Mouse (Mus musculus): Measurements from ENCODE around the gene Bub1b. TPM values are rescaled to one million over a fixed set of nuclear protein-coding genes. Genes with fewer than 3 reads are reported as not detected.

Bub1b gene
- polyA plus RNA-seq, 1 experiment from 2014 or later: 92.1 TPM

DNA sequence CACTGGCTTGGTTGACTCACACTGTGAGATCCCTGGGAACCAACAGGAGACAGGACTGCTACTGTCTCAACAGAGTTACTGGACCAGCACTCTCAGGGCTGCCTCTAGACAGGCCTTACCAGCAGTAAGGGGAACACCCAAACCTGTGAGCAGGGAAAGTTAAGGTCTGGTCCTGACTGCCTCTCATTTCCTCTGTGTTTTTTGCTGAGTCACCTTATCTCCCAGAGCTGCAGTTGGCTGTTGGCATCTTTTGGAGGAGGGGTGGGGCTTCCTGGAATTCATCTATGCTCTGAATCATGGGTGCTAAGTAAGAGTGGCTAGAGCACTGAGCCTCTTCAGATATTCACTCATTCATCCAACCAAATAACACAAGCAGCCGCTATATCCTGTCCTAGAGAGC lies 61.1 kb downstream of the Bub1b start:
- Histone ChIP-seq H3K9ac (replicated peaks) (no peak overlapping the region), H3K4me1 (peaks cover 36% of the 10 kb centered on the region), H3K27ac (replicated peaks) (peak overlapping the region; percentile 61; the same call in 1 of the 2 replicates), H3K9me3 (no peaks in the 10 kb centered on the region), H3K36me3 (no peaks in the 10 kb centered on the region), H3K27me3 (peaks cover 26% of the 10 kb centered on the region), H3K4me2 (replicated peaks) (no peak overlapping the region), H3K4me3 (no peak overlapping the region)
- no peak for ATAC-seq (ENCODE audit: low FRiP score, low read depth)
- 76% methylated on average over 1 of the region's 1 CpGs for WGBS

- no peaks in the 10 kb centered on the region for H3K9me3 ChIP-seq
- no peak for ATAC-seq (ENCODE audit: low FRiP score, low read depth)
- peak overlapping the region; percentile 29; the same call in 1 of the 2 replicates for H3K4me3 ChIP-seq
- no peak overlapping the region for H3K9ac ChIP-seq (replicated peaks)
- no peaks in the 10 kb centered on the region for H3K36me3 ChIP-seq
- peaks cover 33% of the 10 kb centered on the region for H3K4me1 ChIP-seq
- WGBS: 88% methylated on average over 12 of the region's 12 CpGs
- H3K27ac ChIP-seq (replicated peaks): peak overlapping the region; percentile 61; the same call in 1 of the 2 replicates
- peak overlapping the region; percentile 51 for H3K4me2 ChIP-seq (replicated peaks)
- peaks cover 30% of the 10 kb centered on the region for H3K27me3 ChIP-seq
These were observed 61.5 kb downstream of the Bub1b start for GRCm38 (mm10) chr2:118659493-118659892.

GRCm38 (mm10) chr2:118659998-118660452 lies 62.0 kb downstream of the Bub1b start:
- Histone ChIP-seq H3K27ac (replicated peaks) (peak overlapping the region; percentile 61; the same call in 1 of the 2 replicates), H3K9ac (replicated peaks) (no peak overlapping the region; the same call in 1 of the 2 replicates), H3K4me2 (replicated peaks) (peak overlapping the region; percentile 51), H3K4me1 (peaks cover 33% of the 10 kb centered on the region), H3K9me3 (no peaks in the 10 kb centered on the region), H3K4me3 (peak overlapping the region; percentile 29), H3K27me3 (peaks cover 33% of the 10 kb centered on the region), H3K36me3 (no peaks in the 10 kb centered on the region)
- WGBS: 1% methylated on average over 4 of the region's 4 CpGs
- ATAC-seq (ENCODE audit: low FRiP score, low read depth): peak; percentile 83

GRCm38 (mm10) chr2:118661891-118662290 lies 63.9 kb downstream of the Bub1b start:
- no peak overlapping the region for H3K9ac ChIP-seq (replicated peaks)
- H3K4me3 ChIP-seq: no peak overlapping the region
- ATAC-seq (ENCODE audit: low FRiP score, low read depth): no peak
- 83% methylated on average over 9 of the region's 9 CpGs for WGBS
- H3K4me2 ChIP-seq (replicated peaks): no peak overlapping the region
- peaks cover 28% of the 10 kb centered on the region for H3K4me1 ChIP-seq
- no peaks in the 10 kb centered on the region for H3K36me3 ChIP-seq
- peaks cover 45% of the 10 kb centered on the region for H3K27me3 ChIP-seq
- no peaks in the 10 kb centered on the region for H3K9me3 ChIP-seq
- H3K27ac ChIP-seq (replicated peaks): no peak overlapping the region

DNA sequence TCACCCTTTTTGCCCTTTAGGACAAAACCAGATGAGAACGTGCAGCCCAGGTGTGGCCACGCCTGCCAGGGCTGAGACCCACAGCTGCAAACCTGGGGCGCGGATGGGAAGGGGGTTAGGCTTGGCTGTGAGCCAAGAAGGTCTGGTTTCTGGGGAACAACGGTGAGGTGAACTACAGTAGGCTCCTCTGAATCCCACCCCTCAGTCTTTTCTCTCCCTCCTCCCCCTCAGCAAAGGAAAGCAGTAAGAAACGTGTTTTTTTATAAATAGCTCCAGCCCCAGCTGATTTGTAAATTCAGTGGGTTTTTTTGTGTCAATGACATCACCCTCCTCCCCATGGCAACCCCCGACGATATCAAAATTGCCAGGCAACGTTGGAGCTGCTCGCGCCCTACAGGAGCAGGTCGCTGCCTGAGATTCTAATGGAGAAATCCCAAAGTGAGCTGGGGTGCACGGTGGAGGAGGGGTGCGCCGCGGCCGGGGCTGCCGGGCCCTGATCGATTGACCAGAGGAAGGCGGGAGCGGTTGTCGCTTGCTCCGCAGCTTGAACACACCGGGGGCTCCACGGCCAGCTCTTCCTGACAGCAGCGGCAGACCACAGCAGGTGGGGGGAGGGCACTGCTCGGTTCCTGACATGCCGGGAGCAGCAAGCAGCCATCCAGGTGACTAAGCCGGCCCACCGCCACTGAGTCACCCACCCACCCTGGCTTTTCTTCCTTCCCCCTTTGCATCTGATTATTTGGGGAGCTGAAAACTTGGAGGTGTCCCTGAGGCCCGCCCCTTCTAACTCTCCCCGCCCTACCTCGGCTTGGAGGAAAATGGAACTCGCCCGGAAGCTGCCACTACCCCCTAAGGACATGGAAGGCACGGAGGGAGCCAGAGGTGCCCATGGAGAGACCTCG lies 65.1 kb downstream of the Bub1b start, which contains the start of gene Pak6:
Gene Pak6 (plus strand): TSS at position 402 of the 902 bp plus-strand sequence.
- peak within 1 kb of the TSS; percentile 54 for H3K9ac ChIP-seq (replicated peaks)
- H3K27ac ChIP-seq (replicated peaks): no peak within 1 kb of the TSS
- ATAC-seq (ENCODE audit: low FRiP score, low read depth): peak; percentile 27
- H3K27me3 ChIP-seq: peaks cover 48% of the 10 kb centered on the region
- peaks cover 24% of the 10 kb centered on the region for H3K4me1 ChIP-seq
- 2% methylated on average over 37 of the region's 37 CpGs for WGBS
- H3K4me2 ChIP-seq (replicated peaks): peak within 1 kb of the TSS; percentile 82
- H3K4me3 ChIP-seq: peak within 1 kb of the TSS; percentile 46
- no peaks in the 10 kb centered on the region for H3K9me3 ChIP-seq
- H3K36me3 ChIP-seq: no peaks in the 10 kb centered on the region

- H3K27ac ChIP-seq (replicated peaks): no peak overlapping the region
- H3K4me1 ChIP-seq: peaks cover 24% of the 10 kb centered on the region
- peak; percentile 12; the same call in 1 of the 2 replicates for ATAC-seq (ENCODE audit: low FRiP score, low read depth)
- WGBS: 54% methylated on average over 19 of the region's 19 CpGs
- H3K27me3 ChIP-seq: peaks cover 48% of the 10 kb centered on the region
- H3K4me2 ChIP-seq (replicated peaks): peak overlapping the region; percentile 82
- H3K4me3 ChIP-seq: peak overlapping the region; percentile 46
- H3K9ac ChIP-seq (replicated peaks): peak overlapping the region; percentile 54; the same call in 1 of the 2 replicates
- no peaks in the 10 kb centered on the region for H3K9me3 ChIP-seq
- H3K36me3 ChIP-seq: no peaks in the 10 kb centered on the region
These were observed 66.1 kb downstream of the Bub1b start for GRCm38 (mm10) chr2:118663804-118664766.

GRCm38 (mm10) chr2:118664975-118665516 lies 67.0 kb downstream of the Bub1b start:
- Histone ChIP-seq H3K9me3 (no peaks in the 10 kb centered on the region), H3K9ac (replicated peaks) (no peak overlapping the region), H3K27me3 (peaks cover 48% of the 10 kb centered on the region), H3K4me2 (replicated peaks) (no peak overlapping the region), H3K36me3 (no peaks in the 10 kb centered on the region), H3K4me3 (no peak overlapping the region), H3K4me1 (peaks cover 17% of the 10 kb centered on the region), H3K27ac (replicated peaks) (no peak overlapping the region)
- WGBS: 75% methylated on average over 3 of the region's 3 CpGs
- ATAC-seq (ENCODE audit: low FRiP score, low read depth): no peak

DNA sequence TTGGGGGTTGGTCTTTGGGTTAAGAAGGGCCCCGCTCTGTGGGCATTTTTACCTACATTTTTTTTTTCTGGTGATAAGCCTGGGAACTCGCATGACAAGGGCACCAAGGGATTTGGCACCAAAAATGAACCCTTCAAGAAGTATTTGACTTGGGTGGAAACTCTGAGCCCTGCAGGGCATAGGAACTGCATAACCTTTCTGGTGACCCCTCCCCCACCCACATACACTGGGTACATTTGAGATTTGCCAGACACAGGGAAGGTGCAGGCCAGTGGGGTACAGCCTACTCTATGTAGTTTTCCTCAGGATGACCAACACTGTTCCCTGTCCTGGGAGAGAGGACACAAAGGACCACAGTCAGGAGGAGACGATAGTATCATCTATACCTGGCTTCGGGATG lies 67.6 kb downstream of the Bub1b start:
- Histone ChIP-seq H3K27me3 (peaks cover 48% of the 10 kb centered on the region), H3K9me3 (no peaks in the 10 kb centered on the region), H3K4me1 (peaks cover 15% of the 10 kb centered on the region), H3K4me2 (replicated peaks) (no peak overlapping the region), H3K36me3 (no peaks in the 10 kb centered on the region), H3K27ac (replicated peaks) (no peak overlapping the region), H3K4me3 (no peak overlapping the region), H3K9ac (replicated peaks) (no peak overlapping the region)
- 86% methylated on average over 4 of the region's 4 CpGs for WGBS
- no peak for ATAC-seq (ENCODE audit: low FRiP score, low read depth)

DNA sequence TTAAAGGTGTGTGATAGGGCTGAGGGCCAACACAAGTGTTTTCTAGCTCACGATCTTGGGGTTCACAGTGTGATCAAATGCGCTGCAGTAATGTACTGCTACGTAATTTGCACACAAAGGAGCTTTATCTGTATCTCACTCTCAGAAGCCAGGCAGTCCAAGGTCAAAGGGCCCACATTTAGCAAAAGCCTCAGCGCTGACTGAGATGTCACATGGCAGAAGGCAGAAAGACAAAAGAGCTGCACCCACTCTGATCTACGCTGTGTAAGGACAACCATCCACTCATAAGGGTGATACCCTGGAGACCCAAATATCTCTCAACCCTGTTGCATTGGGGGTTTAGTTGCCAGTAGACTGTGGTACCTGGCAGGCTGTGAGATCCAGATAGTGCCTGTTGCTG lies 69.2 kb downstream of the Bub1b start:
- Histone ChIP-seq H3K9me3 (no peaks in the 10 kb centered on the region), H3K36me3 (no peaks in the 10 kb centered on the region), H3K27ac (replicated peaks) (no peak overlapping the region), H3K4me1 (peaks cover 15% of the 10 kb centered on the region), H3K4me2 (replicated peaks) (no peak overlapping the region), H3K27me3 (peaks cover 51% of the 10 kb centered on the region), H3K4me3 (no peak overlapping the region), H3K9ac (replicated peaks) (no peak overlapping the region)
- ATAC-seq (ENCODE audit: low FRiP score, low read depth): no peak
- WGBS: 80% methylated on average over 5 of the region's 5 CpGs

DNA sequence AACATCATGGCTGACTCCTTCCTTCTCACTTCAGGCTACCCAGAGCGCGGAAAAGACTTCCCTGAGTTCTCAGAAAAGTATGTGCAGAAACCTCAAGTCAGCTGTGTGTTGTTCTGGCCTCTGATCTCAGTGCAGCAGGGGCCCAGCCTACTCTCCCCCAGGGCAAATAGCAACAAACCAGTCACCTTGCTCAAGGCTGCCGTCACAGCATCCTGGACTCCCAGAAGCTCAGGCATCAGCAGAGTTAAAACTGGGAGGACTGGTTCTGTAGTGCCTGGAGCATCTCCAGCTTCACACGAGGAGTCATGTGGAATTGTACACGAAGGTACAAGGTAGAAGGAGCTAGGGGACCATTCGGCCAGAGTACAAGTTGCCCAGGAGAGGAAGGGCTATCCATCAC lies 71.2 kb downstream of the Bub1b start:
- H3K9ac ChIP-seq (replicated peaks): no peak overlapping the region
- ATAC-seq (ENCODE audit: low FRiP score, low read depth): no peak
- no peak overlapping the region for H3K27ac ChIP-seq (replicated peaks)
- H3K4me1 ChIP-seq: 0 out of 2 replicates have a peak, but pooled peaks cover 6% of the 10 kb centered on the region
- no peak overlapping the region for H3K4me3 ChIP-seq
- no peaks in the 10 kb centered on the region for H3K36me3 ChIP-seq
- 75% methylated on average over 6 of the region's 6 CpGs for WGBS
- H3K4me2 ChIP-seq (replicated peaks): no peak overlapping the region
- H3K27me3 ChIP-seq: peaks cover 51% of the 10 kb centered on the region
- no peaks in the 10 kb centered on the region for H3K9me3 ChIP-seq

GRCm38 (mm10) chr2:118669785-118670184 lies 71.8 kb downstream of the Bub1b start:
- no peak overlapping the region for H3K4me2 ChIP-seq (replicated peaks)
- H3K36me3 ChIP-seq: no peaks in the 10 kb centered on the region
- 0 out of 2 replicates have a peak, but pooled peaks cover 6% of the 10 kb centered on the region for H3K4me1 ChIP-seq
- no peak overlapping the region for H3K9ac ChIP-seq (replicated peaks)
- peaks cover 53% of the 10 kb centered on the region for H3K27me3 ChIP-seq
- WGBS: 58% methylated on average over 2 of the region's 2 CpGs
- no peak overlapping the region for H3K27ac ChIP-seq (replicated peaks)
- no peak for ATAC-seq (ENCODE audit: low FRiP score, low read depth)
- H3K4me3 ChIP-seq: no peak overlapping the region
- H3K9me3 ChIP-seq: no peaks in the 10 kb centered on the region
